Mouse (Mus musculus) testis, postnatal 10 days (tissue): ENCODE measurements around the gene Spire2.

Experiments used
- DNase-seq: peaks from one replicate; pipeline ENCODE4 v3.0.0; 2021; ENCODE audit warnings: low spot score

Spire2 gene

DNA sequence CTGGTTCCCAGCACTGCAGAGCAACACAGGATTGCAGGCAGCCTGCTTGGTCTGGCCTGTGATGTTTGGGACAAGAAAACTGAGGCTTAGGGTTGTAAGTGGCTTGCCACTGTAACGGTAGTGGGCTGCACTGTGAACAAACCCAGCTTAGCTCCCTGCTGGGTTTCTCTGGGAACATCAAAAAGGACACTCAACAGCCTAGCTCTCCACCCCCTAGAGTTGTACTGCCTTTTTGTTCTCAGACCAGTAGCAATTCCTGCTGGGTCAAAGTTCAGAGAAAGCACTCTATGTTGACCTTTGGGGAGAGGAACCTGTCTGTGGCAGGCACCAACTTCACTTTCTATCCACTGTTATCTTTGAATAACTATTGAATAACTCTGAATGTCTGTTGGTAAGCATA, 2.0 kb downstream of the Spire2 start:
- DNase-seq = no peak

DNA sequence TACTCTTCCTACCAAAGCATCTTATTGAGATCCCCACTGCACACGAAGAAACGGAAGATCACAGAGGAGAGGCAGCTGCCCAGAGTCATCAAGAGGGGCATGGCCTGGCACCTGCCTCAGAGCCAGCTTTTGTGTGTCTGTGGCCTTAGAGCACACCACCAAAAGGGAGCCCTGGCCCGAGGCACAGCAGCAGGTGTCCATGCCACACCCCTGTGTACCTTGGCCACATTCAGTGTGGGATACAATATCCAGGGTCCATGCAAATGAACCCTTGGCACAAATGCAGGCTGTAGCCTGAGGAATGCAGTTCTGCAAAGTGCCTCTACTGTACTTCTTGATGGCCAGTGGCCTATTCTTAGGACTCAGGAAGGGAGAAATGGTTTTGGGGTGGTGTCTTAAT, 5.0 kb downstream of the Spire2 start:
- DNase-seq = no peak

- no peak for DNase-seq
Observed at GRCm38 (mm10) chr8:123340071-123340470, 7.6 kb downstream of the Spire2 start.

DNA sequence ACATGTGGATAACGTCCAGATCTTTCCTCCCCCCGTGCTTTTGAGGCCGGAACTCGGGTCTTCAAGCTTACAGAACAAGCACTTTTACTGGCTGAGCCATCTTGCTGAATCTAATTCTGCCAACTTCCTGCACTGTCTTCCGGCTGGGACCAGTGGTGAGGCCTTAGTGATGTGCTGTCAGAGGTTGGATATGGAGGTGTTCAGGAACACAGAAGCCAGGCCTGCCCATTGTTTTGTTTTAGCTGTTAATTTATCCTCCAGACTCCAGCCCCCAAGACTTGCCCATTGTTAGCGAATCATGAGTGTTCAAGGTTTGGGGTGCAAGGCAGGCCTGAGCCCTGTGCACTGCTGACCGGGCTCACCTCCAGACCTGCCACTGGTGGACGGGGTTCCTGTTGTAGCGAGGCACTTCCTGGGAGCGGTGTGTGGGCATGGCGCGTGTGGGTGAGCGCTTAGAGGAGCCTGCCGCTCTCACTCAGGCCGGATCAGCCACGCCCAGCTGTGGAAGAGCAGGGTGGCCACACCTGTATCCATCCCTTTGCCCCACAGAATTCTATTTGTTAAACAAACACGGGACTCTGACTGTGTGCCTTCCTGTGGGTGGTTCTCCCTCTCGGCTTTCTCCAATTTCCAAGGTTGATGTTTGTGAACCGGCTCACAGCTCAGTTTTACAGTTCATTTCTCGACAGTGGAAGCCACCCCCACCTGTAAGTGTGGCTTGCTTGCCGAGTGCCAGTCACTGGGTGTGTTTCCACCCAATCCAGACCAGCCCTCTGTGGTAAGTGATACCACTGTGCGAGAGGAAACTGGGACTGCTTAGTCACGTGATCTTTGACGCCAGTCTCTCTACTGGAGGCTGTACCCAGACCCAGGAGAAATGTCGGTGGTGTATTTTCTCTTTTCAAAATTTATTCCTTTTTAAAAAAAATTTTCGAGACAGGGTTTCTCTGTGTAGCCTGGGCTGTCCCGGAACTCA, 8.8 kb downstream of the Spire2 start:
- no peak for DNase-seq

GRCm38 (mm10) chr8:123342253-123342652, 9.7 kb downstream of the Spire2 start:
- DNase-seq = no peak

DNA sequence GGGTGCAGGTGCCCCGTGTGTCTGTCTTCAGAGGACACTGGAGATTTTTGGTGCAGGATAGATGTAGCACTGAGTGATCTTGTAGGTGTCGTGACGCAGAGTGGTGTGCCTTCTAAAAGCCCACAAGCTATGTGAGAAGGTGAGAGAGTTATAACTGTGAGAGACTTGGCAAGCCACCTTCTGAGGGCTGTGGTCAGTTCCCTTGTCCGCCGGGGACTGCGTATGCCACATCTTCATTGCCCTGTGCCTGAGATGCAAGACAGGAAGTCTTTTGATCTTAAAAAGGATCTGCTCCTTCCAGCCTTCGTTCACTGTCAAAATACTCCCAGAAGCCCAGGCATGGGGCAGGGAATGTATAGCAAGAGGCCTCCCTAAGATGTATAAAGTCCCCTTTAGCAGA, 10.4 kb downstream of the Spire2 start:
- DNase-seq = no peak

GRCm38 (mm10) chr8:123343422-123343821, 10.9 kb downstream of the Spire2 start:
- DNase-seq = no peak

- no peak for DNase-seq
Observed at GRCm38 (mm10) chr8:123345135-123345534, 12.6 kb downstream of the Spire2 start.

- DNase-seq = no peak
Observed at GRCm38 (mm10) chr8:123345856-123346255, 13.3 kb downstream of the Spire2 start.

DNA sequence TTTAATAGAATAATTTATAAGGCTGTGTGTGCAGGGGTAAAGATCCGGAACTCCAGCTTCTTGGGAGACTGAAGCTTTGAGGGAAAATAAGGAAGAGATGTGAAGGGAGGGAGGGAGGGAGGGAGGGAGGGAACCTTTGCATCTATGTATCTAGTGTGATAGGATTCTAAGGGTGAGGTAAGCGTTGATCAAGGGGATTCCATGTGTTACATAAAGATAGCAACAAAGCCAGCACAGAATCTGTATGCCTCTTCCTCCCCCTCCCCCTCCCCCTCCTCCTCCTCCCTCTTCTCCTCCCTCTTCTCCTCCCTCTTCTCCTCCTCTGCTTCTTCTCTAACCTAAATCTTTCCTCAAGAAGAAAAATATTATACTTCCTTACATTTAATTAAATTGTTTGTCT, 14.8 kb downstream of the Spire2 start:
- DNase-seq = no peak

GRCm38 (mm10) chr8:123348237-123348843, 15.8 kb downstream of the Spire2 start:
- DNase-seq = peak; percentile 86

DNA sequence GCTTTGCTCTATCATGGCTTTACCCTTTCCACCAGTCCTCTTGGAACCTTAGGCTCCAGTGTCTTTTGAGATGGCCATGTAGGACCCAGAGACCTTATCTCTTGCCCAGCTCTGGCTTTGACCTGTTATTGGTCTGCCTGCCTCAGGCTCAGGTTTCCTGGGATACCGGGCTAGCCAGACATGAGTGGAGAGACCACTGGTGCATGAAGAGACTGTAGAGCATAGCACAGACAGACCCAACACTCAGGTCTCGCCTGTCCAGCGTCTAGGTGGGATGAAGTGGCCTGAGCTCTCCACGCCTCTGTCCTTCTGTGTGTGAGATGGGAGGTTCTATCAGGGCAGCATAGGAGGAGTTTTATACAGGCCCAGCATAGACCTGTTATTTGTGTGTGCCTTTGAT, 16.6 kb downstream of the Spire2 start:
- DNase-seq = no peak

- DNase-seq = no peak
Observed at GRCm38 (mm10) chr8:123352118-123352517, 19.6 kb downstream of the Spire2 start.

DNA sequence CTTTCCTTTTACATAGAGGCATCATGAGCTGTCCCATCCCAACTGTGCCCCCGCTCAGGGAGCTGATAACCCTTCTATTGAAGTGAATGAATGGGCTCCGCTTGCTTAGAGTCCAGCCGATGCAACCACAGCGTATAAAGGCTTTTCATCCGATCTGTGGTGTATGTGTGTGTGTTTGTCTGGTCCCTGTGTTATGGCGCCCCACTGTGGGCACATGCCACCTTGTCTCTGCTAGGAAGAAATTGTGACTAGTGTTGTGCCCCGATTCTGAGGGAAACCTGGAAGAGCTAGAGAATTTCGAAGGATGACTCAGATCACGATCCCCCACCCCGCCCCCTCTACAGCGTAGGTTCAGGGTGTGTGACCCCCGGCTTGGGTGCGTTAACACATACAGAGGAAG, 20.3 kb downstream of the Spire2 start:
- peak; percentile 85 for DNase-seq

- DNase-seq = no peak
Observed at GRCm38 (mm10) chr8:123353216-123353615, 20.7 kb downstream of the Spire2 start.

- DNase-seq = peak; percentile 86
Observed at GRCm38 (mm10) chr8:123361082-123361739, 28.7 kb downstream of the Spire2 start.

- DNase-seq = peak; percentile 96
Observed at GRCm38 (mm10) chr8:123373403-123374238, 41.1 kb downstream of the Spire2 start, which contains the start of gene Tcf25. Gene Tcf25, plus strand, starts transcription at chr8:123373753.

- peak; percentile 99 for DNase-seq
Observed at GRCm38 (mm10) chr8:123374239-123374578, 41.7 kb downstream of the Spire2 start.

- DNase-seq = no peak
Observed at GRCm38 (mm10) chr8:123375701-123376100, 43.2 kb downstream of the Spire2 start.

GRCm38 (mm10) chr8:123376106-123376505, 43.6 kb downstream of the Spire2 start:
- no peak for DNase-seq

DNA sequence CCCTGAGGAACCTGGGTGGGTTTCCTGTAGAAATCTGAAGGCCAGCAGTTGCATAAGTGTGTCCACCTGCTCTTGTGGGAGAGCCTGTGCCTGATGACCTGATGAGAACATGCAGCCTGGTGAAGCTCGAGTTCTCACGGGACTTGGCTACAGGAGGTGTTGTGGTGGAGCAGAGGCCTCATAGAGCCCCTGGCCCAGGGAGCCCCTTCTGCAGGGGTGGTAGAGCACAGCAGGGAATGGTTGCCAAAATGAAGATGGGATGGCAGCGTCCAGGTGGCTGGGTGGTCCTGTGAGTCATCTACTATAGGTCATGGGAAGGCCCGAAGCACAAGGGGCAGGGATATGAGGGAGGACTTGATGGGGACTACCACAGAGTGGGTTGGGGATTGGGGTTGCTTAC, 49.2 kb downstream of the Spire2 start:
- no peak for DNase-seq

DNA sequence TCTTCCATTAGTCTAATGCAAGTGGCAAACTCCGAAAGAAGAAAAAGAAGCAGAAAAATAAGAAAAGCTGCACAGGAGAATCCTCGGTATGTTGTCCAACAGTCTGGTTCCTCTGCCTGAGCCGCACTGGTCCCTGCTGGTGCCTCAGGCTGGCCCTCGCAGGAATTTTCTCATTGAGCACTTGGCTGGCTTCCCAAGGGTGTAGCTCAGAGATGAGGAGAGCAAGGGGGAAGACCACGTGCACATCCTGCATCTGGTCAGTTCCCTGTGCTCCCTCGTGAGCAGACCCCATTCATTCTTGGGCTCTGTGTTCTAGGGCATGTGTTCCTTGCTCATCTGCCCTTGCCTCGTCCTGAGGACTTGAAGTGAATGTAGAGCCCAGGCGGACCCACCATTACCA, 50.0 kb downstream of the Spire2 start:
- DNase-seq = no peak
